Mouse (Mus musculus): ENCODE results near the gene Sccpdh.
"Not testable (repeated sequence)": the region's sequence is repeated elsewhere in the genome, so short reads cannot be mapped to it uniquely, and the experiment has no call there.

Sccpdh gene

DNA sequence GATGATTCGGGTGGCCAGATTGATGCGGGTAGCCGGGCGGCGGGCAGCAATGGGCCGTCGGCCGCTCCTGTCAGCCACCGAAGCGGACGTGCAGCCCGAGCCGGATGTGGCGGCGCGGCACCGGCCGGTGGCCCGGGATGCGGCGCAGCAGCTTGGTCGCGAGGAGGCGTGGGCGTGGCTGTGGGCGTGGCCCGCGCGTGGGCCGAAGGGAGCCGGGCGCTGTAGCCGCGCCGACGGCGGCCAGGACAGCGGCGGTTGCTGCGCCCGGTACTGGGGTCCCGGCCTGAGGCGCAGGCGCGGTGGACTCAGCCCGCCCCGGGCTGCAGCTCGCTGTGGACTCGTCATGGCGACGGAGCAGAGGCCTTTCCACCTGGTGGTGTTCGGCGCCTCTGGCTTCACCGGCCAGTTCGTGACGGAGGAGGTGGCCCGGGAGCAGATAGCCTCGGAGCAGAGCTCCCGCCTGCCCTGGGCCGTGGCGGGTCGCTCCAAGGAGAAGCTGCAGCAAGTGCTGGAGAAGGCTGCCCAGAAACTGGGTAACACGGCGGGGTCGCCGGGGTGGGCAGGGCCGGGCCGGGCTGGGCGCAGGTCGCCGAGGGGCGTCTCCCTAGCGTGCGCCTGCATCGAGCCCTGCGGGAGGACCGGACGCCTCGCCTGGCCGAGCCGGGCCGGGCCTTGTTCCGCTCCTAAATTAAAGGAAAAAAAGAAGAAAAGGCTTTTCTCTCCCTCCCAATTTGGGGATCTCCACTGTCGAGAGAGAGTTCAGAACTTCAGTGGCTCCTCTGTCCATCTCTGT lies at the start of gene Sccpdh:
Gene Sccpdh (plus strand): TSS at position 198 of the 793 bp plus-strand sequence.
- peak; percentile 60 to 86 for DNase-seq (ENCODE audit: low spot score in 2 of 2)

DNA sequence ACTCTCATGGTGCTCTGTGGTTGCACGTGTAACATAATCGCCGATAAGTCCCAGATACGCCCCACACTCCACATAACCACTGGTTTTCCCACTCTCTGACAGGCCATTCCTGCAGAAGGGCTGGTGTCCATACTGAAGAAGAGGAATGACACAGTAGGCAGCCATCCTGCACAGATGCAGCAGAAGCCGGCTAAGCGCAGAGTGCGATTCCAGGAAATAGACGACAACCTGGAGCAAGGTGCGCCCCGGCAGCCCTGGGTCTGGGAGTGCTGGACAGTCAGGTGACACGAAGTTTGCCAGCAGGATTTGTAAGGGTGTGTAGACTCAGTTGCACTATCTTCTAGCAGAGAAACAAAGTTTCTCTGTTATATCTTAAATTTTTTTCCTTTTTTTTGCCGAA lies 45.3 kb upstream of the Sccpdh start:
- DNase-seq (ENCODE audit: low spot score in 2 of 2): no peak

GRCm38 (mm10) chr1:179623657-179624056 lies 44.4 kb upstream of the Sccpdh start:
- DNase-seq (ENCODE audit: low spot score in 2 of 2): peak; percentile 33 to 58

GRCm38 (mm10) chr1:179624354-179624753 lies 43.7 kb upstream of the Sccpdh start:
- peak; percentile 38 to 54 for DNase-seq (ENCODE audit: low spot score in 2 of 2)

DNA sequence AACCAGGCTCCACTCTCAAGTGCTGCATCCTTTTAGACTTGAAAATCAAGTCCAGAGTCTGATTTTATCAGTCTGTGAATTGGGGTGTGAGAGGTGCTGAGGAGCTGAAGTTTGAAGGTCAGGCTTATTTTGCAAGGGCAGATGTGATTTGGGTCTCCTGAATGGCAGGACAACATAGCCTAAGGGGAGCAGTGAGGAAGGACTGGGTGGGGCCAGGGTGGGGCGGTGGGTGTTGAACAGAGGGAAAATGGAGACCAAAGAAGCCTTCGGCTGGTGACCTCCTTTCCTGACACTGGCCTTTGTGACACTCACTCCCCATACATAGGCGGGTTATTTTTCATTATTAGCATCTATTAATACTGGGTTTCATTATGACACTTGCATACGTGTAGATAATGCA lies 40.2 kb upstream of the Sccpdh start:
- DNase-seq (ENCODE audit: low spot score in 2 of 2): no peak

GRCm38 (mm10) chr1:179628438-179629106 lies 39.4 kb upstream of the Sccpdh start:
- DNase-seq (ENCODE audit: low spot score in 2 of 2): no peak

- DNase-seq (ENCODE audit: low spot score in 2 of 2): no peak
Measured at GRCm38 (mm10) chr1:179629276-179629675, 38.7 kb upstream of the Sccpdh start.

- DNase-seq (ENCODE audit: low spot score in 2 of 2): no peak
Measured at GRCm38 (mm10) chr1:179632746-179633413, 35.1 kb upstream of the Sccpdh start.

DNA sequence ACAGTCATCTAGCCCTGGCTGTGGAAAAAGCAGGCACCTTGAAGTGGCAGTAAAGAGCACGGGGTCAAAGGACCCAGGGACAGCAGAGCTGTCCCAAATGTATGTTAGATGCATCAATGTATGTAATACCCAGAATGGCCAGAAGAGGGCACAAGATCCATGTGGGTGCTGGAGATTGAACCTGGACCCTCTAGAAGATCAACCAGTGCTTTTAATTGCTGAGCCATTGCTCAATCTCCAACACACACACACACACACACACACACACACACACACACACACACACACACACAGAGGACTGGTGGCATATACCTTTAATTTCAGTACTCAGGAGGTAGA lies 34.6 kb upstream of the Sccpdh start:
- peak in 1 of 2 experiments; percentile 30 for DNase-seq (ENCODE audit: low spot score in 2 of 2)

DNA sequence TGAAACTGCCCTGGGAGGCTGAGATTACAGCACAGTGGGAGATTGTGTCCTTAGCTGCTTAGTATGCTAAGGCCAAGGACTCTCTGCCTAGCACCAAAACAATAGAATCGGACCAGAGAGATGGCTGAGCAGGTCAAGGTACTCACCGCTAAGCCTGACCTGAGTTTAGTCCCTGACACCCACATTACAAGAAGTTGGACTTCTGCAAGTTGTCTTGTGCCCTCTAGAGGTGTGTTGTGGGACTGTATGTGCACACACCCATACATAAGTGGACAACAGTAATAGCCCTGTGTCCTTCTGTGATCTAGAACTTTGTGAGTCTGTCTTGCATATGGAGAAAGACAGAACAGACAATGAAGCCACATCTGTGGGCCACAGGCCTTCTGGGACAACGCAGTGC lies 33.9 kb upstream of the Sccpdh start:
- DNase-seq (ENCODE audit: low spot score in 2 of 2): no peak

GRCm38 (mm10) chr1:179642726-179643125 lies 25.3 kb upstream of the Sccpdh start:
- DNase-seq (ENCODE audit: low spot score in 2 of 2): no peak

DNA sequence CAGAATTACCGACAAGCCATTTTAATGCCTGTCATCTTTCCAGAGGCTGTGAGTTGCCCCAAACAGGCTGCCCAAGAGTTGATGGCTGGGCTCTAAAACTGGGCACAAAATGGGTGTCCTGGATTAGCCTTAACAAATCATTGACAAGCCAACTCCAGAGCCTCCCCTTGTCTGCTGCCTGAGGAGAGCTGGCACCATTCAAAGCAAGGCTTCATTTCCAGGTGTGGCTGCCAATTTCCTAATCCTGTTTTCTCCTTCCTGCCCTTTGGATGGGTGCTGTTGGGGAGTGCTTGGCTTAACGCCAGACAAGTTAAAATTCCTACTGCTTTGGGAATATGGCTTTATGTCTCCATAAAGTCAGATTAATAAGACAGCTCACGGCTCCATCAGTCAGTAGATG lies 23.9 kb upstream of the Sccpdh start:
- no peak for DNase-seq (ENCODE audit: low spot score in 2 of 2)

- peak; percentile 56 to 74 for DNase-seq (ENCODE audit: low spot score in 2 of 2)
Measured at GRCm38 (mm10) chr1:179645101-179645979, 22.7 kb upstream of the Sccpdh start.

- no peak for DNase-seq (ENCODE audit: low spot score in 2 of 2)
Measured at GRCm38 (mm10) chr1:179645980-179646268, 22.1 kb upstream of the Sccpdh start.

GRCm38 (mm10) chr1:179648678-179649077 lies 19.3 kb upstream of the Sccpdh start:
- not testable (repeated sequence) for DNase-seq (ENCODE audit: low spot score in 2 of 2)

GRCm38 (mm10) chr1:179649324-179649723 lies 18.7 kb upstream of the Sccpdh start:
- DNase-seq (ENCODE audit: low spot score in 2 of 2): no peak

DNA sequence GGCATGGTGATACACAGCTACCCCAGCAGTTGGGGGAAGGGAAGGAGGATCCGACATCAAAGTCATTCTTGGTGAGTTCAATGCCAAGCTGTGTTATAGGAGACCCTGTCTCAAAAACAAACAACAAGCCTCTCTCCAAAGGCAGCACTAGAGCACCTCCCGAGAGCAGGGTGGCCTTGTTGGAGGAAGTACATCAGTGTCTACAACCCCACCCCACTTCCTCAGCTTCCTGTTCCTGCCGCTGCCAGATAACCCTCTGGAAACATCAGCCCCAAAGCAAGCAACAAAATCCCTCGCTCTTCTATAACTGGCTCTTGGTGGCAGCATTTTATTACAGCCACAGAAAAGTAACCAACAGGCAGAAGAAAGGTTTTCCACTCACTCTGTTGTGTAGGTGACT lies 17.7 kb upstream of the Sccpdh start:
- no peak for DNase-seq (ENCODE audit: low spot score in 2 of 2)

GRCm38 (mm10) chr1:179651224-179651623 lies 16.8 kb upstream of the Sccpdh start:
- no peak for DNase-seq (ENCODE audit: low spot score in 2 of 2)

GRCm38 (mm10) chr1:179663065-179663464 lies 4.9 kb upstream of the Sccpdh start:
- no peak for DNase-seq (ENCODE audit: low spot score in 2 of 2)

DNA sequence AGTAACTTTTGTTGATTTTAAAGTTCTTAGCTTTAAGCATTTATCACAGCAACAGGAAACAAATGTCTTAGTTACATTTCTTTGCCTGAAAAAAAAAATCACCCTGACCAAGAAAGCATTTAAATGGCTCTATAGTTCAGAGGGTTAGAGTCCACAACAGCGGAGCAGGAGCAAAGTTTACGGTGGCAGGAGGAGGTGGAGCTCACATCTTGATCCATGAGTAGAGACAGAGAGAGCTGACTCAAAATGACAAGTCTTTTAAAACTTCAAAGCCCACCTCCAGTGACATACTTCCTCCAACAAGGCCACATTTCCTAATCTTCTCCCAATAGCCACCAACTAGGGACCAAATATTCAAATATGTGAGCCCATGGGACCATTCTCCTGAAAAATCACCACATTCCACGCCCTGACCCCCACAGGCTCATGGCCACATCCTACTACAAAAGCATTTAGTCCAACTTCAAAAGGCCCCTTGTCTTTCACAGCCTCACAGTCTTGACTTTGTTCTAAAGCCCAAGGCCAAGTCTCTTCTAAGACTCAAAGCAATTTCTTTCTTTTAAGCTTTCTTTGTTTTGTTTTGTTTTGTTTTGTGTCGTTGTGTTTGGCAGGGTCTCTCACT lies 3.6 kb upstream of the Sccpdh start:
- DNase-seq (ENCODE audit: low spot score in 2 of 2): no peak

DNA sequence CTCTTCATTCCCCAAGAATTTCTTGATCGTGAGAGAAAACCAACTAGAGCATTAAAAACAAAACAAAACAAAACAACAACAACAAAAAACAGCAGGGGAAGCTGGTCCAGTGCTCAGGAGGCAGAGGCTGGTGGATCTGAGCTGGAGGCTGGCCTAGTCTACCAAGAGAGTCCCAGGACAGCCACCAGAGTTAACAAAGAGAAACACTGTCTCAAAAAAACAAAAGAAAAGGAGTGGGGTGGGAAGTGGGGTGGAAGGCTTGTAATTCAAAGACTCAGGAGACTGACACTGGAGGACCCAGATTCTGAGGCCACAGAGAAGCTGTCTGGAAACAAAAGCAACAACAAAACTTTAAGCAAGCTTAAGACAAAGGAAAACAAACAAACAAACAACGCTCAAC lies 1.0 kb upstream of the Sccpdh start:
- DNase-seq (ENCODE audit: low spot score in 2 of 2): no peak

- DNase-seq (ENCODE audit: low spot score in 2 of 2): no peak
Measured at GRCm38 (mm10) chr1:179667450-179667849, 560 bp upstream of the Sccpdh start.
